Mouse (Mus musculus) retina, adult 2 months (tissue): ENCODE data around the gene Guca2a.
"Not testable (repeated sequence)": the region's sequence is repeated elsewhere in the genome, so short reads cannot be mapped to it uniquely, and the experiment has no call there.

Source experiments
- DNase-seq: peaks from one replicate; pipeline ENCODE4 v3.0.0-alpha.2; 2012; ENCODE audit warnings: low read depth, low spot score

Gene Guca2a

GRCm38 (mm10) chr4:119637176-119637845 is at the start of gene Guca2a:
TSS of gene Guca2a (plus strand) at chr4:119637704.
- DNase-seq: no peak

DNA sequence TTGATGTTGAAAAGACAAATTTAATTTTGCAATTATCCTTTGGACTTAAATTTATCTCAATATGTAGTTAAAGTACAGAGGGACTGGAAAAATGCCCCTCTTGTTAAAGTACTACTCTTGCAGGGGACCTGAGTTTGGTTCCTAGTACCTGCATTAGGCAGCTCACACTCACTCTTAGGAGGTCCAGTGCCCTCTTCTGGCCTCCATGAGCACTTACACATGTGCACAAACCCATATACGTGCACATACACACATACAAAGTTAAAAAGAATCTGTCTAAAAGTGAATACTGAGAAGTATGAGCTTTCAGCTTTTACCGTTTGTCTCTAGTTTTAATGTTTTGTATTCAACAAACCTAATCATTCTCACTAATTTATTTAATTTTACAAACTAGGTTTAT is 49.5 kb upstream of the Guca2a start:
- DNase-seq: no peak

- DNase-seq: no peak
These were observed 48.1 kb upstream of the Guca2a start for GRCm38 (mm10) chr4:119589423-119589822.

- no peak for DNase-seq
These were observed 47.5 kb upstream of the Guca2a start for GRCm38 (mm10) chr4:119590027-119590426.

DNA sequence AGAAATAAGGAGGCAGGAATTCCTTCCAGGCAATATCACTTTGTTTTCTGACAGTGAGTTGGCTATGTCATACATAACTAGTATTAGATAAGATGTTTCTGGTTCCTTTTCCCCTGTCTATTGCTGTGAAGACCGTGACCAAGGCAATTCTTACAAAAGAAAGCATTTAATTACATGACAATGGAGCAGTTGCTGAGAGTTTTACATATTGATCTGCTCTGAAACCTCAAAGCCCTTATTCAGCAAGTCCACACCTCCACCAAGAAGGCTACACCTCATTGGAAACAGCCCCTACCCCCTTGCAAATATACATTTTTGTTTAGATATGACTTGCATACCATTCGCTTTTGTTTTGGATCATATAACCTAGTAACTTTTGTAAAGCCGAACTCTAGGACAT is 45.0 kb upstream of the Guca2a start:
- no peak for DNase-seq

DNA sequence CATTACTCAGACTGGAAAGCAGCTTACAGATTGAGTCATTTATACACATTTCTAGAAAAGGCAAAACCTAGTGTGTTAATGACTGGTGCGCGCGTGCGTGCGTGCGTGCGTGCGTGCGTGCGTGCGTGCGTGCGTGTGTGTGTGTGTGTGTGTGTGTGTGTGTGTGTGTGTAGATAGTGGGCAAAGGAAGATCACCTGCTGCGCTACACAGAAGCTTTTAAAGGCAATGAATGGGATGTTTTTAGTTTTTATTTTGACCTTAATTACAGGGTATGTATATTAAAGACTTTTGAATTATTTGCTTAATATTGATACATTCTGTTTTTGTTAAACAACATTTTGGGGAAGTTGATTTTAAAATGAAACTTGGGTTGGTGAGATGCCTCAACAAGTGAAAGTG is 43.2 kb upstream of the Guca2a start:
- no peak for DNase-seq

DNA sequence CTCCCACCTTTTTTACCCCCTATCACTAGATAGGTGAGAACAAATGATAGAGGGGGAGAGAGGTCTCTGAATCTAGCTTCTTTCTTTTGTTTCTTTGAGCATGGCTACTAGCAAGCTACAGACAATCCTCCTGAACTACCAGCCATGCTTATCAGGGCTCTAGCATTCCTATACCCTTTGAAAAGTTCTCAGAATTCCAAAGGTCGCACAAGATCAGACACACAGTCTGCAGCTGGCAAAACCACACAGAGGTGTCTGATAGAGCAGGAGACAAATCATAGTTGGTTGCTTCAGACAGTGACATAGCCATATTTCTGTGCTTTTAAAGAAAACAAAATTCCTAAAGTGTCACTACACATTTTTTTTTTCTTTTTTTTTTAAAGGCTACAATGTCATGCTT is 37.9 kb upstream of the Guca2a start:
- no peak for DNase-seq

DNA sequence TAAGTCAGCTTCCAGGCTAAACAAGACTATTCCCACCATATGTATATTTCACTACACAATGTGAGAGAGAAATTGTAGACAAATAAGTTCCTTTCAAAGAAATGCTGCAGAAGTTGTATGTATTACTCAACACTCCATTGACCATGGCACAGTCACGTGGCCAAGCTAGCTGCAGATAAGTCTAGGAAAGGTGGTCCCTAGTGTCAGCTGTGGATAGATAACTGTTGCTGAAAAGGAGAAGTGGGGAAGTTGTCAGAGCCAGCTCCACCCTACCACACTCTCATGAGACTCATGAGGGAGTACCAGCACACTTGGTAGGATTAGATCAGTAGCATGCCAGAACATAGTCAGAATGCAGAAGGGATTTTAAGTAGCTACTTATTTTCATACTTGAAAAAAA is 28.0 kb upstream of the Guca2a start:
- no peak for DNase-seq

DNA sequence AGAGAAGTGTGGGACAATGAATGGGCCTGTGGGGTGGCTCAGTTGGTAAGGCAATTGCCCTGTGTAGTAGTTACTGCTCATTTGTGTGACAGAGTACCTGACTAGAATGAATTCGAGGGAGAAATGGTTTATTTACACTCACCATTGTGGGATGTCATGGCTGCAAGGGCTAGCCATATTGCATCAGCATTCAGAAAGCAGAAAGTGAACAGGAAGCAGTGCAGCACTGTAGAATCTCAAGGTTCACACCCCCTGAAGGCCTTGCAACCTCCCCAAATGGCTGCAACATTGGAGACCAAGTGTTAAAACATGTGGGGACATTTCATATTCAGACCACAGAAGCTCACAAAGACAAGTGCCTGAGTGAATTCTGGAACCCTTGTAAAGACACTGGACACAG is 23.4 kb upstream of the Guca2a start:
- no peak for DNase-seq

DNA sequence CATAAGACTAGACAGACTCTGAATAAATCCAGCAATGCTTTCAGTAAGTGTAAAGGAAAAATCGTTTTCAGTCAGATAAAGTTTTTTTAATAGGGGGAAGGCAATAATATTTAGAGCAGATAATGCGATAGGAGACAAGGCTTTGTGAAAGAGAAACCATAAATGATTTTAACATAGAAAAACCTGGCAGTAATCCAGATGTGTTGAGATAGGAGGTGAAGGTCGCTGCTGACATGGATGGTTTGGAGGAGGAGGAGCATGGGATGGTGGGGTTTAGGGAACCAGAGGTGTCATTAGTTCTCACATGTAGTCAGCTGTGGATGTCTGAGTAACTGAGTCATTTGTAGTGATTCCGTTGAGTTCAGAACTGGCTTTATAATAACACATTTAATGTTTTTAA is 22.8 kb upstream of the Guca2a start:
- no peak for DNase-seq

DNA sequence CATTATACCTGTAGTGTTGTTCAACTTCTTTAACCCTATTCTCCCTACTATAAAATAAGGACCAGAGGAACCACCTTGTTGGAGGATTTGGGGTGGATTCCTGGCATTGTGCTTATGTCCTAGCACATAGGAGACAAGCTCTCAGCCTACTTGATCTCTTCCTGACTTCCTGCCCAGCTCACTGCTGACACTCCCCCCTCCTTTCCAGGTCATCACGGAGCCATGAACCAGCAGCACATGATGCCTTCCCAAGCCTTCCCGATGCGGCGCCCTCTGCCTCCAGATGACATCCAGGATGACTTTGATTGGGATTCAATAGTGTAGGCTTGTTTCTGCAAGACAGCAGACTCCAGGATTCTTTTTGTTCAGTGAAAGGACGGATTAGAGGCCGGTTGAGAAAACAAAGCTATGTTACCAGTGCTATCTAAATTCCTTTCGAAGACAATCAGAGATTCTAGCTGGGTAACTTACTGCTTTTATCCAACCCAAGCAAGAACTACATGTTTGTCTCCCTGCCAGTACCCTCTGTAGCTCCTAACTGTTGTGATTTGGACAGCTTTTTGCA is 11.3 kb upstream of the Guca2a start:
- DNase-seq: no peak

DNA sequence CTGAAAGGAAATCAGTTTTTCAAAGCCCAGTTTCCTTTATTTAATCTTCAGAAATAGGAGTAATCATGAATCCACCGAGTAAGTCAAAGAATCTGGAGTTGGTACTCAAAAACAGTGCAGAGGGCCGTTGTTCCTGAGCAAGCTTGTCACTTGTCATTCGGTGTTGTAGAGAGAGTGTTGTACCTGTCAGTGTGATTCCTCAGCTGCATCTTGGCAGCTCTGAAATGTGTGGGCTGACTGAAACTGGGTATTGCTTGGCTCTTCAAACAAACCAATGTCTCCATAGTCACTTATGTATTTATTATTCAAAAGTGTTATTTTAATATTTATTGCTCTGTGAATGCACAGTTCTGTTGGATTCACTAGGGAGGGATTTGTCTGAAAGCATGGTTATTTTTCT is 10.6 kb upstream of the Guca2a start:
- no peak for DNase-seq

GRCm38 (mm10) chr4:119627317-119627716 is 10.2 kb upstream of the Guca2a start:
- DNase-seq: no peak

DNA sequence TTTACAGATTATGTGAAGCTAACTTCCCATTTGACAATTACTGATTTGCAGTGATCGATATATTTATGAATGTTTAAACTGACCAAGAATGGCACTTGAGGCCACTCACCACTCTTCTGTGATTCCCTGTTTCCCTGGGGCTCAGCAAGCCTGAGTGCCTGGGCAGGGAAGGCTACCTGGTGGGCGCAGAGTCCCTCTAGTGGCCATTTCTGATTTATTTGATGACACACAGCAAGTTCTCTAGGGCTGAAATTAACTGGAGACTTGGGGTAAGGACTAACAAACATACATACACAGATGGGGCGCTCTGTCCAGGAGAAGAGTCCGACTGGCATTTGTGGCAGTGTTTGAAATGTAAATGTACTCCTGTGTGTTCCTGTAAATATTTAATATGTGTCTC is 9.1 kb upstream of the Guca2a start:
- not testable (repeated sequence) for DNase-seq

DNA sequence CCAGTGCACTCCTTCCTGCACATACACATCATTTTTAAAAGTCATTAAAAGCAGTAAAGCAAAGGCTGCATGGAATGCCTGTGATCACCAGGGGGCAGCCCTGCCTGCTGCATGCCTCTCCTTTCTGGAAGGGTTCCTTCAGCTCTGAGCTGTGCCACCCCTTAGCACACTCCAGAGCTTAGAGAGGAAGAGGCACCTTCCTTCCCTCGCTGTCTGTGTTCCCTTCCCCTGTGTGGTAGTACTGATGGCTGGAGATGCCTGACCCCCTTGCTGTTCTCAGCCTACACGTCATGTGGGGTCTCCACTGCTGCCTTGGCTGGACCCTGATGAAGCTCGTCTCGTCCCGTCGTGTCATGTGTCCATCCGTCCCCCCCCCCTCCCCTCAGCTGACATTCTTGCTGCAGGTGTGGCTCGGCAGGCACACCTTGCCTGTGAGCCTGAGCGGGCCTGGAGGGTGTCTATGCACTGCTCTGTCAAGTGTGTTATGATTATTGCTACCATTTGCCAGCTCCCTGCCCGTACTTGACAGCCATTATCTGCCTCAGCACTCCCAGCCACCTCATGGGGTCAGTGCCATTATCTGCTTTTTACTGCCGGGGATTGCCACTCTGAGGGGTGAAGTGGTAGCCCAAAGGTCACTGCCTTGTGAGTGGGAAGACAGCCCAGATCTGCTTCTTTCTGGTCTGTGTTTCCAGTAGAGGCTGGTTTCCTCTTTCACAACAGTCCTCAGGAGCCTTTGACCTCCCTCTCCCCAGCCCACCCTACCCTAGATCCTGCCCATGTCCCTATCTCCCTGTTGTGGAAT is 6.2 kb upstream of the Guca2a start:
- no peak for DNase-seq

GRCm38 (mm10) chr4:119632721-119633120 is 4.8 kb upstream of the Guca2a start:
- DNase-seq: no peak

DNA sequence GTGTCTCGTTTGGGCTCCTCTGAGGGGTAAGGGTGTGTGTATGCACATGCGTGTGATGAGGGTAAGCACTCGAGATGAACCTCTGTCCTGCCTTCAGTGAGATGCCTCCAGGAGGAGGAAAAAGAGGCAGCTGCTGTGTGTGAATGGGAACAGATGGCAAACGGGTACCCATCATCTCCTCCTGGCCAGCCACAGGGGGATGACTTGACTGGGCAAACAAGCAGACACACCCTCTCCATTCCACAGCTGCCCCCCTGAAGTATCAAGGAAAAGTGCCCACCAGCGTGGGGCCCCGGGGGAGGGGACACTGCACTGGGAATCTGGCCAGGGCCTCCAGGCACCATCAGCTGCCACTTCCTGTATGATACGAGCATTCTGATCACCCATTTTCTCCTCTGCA is 4.2 kb upstream of the Guca2a start:
- DNase-seq: no peak

- DNase-seq: no peak
These were observed 3.6 kb upstream of the Guca2a start for GRCm38 (mm10) chr4:119633948-119634347.

GRCm38 (mm10) chr4:119634908-119635660 is 2.4 kb upstream of the Guca2a start:
- DNase-seq: no peak

- no peak for DNase-seq
These were observed 1.8 kb upstream of the Guca2a start for GRCm38 (mm10) chr4:119635686-119636085.

- no peak for DNase-seq
These were observed 773 bp upstream of the Guca2a start for GRCm38 (mm10) chr4:119636731-119637130.

DNA sequence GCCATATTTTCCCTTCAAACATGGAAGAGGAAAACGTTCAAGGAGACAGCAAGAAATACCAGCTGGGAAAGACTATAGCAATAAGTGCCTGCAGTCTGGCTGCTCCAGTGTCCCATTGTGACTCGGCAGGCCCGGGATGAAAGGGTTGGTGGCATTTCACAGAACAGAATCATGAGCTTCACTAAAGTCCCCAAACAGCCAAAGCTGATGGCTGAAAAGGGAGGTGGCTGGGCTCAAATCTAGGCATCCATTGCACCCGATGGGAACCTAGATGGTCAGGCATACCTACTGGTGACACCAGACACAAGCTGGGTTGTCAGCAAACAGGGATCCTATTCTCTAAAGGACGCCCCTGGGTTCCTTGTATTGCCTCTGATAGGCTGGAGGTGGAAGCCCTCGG is 442 bp downstream of the Guca2a start:
- DNase-seq: no peak
